Mouse (Mus musculus): ENCODE measurements around the gene Smap1.
A peak's percentile ranks its signal among the peaks of the same experiment; 100 is the strongest.

Smap1 gene

DNA sequence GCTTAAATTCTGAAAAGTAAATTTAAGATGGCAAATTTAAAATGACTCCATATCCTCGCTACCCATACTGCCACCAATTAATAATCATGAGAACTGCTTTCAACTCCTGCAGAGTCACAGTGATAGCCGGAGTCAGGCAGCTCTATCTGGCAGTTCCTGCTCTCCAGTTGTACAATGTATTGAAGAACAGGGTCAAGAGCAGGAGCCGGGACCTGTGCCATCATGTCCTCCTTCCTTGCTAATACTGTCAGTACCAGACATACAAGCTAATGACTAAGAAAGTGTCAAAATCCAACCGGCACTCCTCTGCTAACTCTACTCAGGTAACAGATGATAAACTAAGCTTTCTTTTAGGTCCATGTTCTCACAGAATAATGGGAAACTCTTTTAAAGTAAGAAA, 3.0 kb downstream of the Smap1 start:
- DNase-seq, result no peak

DNA sequence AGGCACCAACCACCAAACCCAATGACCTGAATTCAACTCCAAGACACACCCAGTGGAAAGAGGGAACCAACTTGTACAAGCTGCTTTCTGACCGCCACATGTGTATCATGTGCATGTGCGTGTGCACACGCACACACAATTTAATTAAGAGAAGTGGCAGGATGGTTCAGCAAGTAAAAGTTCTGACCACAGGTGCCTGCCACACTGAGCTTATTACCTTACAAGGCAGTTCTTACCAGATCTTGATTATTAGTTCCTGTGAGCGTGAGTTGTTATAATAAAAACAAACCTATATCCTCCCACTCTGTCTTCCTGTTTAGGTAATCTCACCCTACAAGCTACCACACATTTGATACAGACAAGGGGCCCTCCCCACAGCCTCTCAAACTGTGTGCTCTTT, 6.6 kb downstream of the Smap1 start:
- DNase-seq, result no peak

DNA sequence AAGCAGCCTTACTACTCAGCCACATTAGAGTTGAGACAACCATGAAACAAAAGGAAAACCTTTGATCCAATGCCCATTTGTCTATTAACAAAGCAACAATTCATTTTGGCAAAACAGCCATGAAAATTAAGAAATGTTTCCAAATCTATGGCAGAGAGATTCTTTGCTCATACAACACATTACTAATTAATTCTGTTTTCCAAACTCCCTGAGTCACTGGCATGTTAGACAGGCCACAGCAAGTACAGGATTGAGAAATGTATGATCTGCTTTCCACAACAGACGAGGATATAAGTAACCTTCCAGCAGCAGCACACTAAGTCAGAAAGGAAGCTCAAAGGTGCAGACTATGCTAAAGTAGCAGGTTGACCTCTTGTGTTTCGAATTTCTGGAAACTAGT, 9.1 kb downstream of the Smap1 start:
- DNase-seq, result no peak

DNA sequence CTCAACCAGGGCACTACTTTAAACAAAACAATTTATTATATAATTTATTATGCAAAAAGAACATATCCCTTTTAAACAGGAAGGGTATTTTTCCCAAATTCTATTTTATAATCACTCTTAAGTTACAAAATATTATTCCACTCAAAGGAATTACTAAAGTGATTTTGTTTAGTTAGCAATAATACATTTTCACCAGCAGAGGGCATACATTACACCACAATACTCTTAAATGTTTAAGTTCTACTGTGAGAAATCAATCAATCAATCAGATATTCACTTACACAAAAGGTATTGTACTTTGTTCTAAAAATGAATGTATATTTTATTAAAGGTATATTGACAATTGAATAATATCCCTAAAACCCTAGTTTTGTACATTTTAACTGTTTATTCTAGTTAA, 16.0 kb downstream of the Smap1 start:
- DNase-seq, result no peak

DNA sequence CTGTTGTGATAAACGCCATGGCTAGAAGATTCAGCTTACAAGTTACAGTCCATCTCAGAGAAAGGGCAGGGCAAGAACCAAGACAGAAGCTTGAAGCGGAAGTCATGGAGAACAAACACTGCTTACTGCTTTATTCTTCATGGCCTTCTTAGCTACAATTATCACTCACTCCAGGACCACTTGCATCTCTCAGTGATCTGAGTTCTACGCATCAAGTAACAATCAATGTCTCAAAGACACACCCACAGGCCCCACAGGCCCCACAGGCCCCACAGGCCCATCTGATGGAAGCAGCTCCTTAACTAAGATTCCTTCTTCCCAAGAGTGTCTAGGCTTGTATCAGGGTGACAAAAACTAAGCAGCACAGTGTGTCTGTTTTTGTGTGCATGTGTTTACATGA, 18.8 kb downstream of the Smap1 start:
- no peak for DNase-seq

DNA sequence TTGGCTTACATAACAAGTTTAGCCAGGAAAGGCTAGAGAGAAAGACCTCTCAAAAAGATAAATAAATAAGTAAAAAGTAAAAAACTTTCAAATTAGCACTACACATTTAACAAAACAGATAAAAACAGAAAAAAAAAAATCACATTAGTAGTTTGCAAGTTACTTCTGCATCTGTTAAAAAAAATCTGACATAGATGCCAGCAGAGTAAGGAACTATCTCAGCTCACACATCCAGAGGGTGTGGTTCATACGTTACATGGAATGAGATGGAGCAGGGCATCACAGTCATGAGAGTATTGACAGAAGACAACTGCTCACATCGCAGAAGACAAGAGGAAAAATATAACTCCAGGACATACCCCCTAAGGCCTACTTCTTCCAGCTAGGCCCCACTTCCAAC, 19.4 kb downstream of the Smap1 start:
- no peak for DNase-seq

DNA sequence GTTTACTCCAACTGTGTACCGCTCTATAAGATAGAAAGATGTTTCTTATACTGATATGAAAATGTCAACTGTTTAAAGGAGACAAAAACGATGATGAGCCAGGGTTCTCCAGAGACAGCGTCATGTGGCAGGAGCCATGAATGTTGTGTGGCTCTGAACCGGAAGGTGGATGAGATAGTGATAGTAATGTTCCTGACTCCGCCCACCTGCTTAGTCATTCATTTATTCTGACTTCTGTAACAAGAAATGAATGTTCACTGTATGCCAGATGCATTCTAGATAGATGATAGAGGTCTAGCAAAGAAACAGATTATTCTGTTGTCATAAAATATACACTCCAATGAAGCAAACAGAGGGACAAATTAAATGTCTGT, 22.5 kb downstream of the Smap1 start:
- DNase-seq, result no peak

DNA sequence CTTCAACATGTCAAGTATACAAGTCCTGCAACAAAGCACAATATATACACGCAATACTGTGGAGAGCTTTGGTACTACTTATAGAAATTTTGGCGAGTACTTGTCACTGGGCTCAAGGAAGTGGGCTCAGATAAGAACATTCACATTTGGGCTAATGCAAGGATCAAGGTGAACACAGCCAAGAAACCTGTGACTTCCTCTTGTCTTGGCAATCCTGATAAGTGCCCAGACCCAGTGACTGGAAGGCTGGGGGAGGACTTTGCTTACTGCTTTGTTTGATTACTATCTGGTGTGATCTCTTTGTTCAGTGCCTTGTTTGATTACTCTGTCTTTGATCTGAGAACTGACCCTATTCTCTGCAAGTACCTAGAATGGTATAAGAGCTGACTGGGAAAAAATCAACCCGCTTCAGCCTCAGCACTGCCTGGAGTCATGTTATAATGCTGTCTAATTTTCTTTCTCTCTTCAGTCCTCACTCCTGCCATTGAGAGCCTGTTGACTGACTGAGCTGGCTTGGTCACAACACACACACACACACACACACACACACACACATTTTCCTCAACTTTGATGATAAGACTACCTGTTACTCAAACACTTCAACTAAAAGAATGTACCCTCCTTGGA, 23.0 kb downstream of the Smap1 start:
- no peak for DNase-seq

DNA sequence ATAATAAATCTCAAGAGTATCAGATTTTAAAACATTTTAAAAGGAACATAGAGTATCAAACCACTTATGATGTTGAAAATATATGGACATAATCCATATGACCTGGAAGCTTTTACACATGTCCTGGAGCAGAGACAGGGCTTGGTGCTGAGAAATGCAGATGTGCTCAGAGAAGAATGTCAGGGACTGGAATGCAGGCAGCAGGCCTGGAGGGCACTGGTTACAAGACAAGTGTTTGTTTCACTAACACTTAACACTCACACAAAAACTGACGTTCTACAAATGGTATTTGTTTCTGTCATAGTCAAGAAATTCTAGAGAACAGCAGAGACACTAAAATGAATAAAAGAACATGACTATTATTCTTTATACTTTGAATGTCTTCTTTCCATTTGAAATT, 30.0 kb downstream of the Smap1 start:
- DNase-seq, result no peak

DNA sequence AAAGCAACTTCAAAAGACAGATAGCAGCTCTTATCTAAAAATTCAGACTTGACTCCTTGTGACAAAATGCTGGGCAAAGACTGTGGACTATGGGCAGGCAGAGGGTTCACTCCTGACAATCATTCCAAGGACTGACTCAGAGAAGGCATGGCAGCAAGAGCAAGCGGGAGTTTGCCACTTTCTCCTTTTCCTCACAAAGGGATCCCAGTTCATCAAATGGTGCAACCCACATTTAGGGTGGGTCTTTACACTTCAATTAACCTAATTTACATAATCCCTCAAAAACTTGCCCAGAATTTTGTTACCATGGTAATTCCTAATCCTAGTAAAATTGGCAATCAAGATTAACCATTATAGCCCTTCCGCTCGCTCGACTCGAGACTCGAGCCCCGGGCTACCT, 37.2 kb downstream of the Smap1 start:
- no peak for DNase-seq

DNA sequence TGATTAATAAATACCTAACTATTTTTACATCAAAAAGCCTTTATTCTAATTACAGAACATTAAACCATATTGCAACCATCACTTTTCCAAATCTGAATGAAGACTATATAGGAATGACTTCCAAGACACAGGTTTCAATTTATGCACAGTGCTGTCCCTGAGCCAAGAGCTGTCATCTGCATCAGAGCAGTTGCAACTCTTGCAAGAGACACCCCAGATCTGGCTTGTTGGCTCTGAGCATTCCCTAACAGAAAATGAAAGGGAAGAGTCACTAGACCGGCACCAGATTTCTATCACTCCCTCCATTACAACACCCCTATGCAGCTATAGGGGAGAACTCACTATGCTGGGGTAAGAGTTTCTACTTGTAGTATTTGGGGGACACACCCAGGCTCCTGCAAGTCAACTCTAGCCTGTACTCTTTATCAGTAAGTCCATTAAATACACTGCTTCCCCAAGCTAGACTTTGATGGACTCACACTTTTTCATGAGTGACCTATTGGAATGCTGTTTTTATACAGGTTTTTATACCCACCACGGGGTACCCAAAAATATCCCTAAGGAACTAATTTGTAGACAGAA, 37.9 kb downstream of the Smap1 start:
- no peak for DNase-seq

DNA sequence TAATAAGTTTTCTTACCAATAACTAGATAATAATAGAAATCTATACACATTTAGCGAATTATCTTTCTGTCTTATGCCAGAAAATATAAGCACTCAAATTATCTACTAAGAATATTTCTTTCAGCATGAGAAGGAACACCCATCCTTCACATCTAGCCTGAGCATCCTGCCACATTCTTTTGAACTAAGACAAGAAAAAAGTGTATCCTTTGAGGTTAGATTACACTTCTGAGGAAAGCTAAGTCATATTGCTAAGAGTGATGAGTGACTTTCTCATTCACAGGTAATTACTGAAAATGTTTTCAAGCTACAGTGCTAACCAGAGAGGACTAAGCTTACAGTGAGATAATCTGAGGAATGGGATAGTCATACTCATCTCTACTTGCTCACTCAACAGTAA, 39.4 kb downstream of the Smap1 start:
- no peak for DNase-seq

DNA sequence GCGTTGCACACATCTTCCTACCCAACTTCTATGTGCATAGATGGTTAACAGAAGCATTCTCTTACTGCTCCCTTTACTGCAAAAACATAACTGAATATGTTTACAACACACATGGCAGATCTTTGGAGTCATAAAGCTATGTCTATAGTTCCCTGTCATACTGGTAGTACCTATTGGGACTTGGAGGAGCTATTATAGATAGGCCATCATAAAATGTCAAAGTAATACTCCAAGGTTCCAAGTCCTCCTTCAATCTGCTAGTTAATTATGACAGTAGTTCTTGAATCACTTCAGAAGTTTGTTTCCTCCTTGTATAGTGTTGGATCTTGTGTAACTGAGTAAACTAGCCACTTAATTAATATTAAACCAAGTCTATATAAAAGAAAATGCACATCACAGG, 49.9 kb downstream of the Smap1 start:
- no peak for DNase-seq

DNA sequence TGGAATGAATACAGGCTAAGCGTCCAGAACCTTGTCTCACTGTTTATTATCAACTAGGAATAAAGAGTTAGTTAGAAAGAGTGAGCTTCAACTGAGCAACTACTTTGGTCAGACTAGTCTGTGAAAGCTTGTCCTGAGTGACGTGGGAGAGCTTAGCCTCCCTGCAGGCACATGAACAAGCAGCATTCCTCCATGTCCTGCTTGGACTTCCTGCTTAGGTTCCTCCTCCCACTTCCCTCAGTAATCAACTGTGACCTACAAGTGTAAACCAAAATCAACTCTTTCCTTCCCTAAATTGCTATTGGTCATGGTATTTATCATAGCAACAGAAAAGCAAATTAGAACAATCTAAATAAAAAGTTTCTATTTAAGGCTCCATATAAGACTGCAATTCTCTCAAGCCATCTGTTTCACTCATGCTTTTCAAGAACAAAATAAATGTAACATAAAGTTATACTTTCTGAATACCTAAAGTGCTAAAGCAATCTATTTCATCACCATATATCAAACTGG, 54.7 kb downstream of the Smap1 start:
- no peak for DNase-seq

DNA sequence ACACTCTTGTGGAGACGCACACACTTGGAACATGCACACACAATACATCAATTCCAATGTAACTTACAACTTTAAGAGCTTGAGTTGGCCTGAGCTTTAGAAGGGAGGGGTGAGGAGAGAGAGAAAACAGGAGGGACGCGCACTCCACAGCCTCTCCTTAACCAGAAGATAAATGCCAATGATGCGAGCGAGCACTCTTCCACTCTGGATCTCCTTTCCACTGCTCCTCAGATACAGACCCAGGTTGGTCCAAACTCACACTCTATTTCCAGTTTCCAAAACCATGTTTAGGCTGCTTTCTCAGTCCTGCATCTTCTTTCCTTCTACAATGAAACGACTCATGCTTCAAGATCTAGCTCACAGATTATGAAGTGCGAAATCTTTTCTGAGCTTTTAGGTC, 56.6 kb downstream of the Smap1 start:
- no peak for DNase-seq

DNA sequence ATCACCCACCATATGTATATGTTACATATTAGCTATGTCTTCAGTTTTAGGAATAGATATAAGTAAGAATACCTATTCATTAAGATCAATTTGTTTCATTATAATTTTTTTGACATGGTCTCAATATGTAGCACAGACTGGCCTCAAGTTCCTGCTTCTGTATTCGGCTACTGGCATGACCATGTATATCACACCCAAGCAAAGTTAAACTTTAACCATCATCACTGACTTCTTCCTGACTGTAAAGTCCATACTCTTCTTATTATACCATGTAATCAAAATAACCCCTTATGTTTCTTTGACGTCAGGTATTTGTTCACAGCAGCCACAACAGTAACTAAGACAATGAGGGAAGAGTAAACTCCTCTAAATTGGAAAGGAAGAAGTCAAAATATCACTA, 61.2 kb downstream of the Smap1 start:
- DNase-seq, result no peak

DNA sequence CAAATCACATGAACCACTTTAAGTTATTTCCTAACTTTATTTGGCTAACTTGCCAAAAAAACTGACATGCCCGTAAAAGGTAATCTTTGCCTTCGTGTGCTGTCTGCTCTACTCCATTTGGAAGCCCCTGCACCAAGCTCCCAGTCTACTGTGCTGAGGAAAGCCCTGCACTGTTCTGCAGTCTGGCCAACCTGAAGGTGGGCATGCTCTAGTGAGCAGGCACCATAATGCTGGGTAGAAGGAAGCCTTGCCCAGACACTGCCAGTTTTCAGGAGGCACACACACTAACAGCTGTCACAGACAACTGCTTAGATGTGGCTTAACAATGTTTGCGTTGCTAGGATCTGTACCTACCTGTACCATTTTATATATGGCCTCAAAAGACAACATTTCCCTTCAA, 66.5 kb downstream of the Smap1 start:
- DNase-seq, result no peak

DNA sequence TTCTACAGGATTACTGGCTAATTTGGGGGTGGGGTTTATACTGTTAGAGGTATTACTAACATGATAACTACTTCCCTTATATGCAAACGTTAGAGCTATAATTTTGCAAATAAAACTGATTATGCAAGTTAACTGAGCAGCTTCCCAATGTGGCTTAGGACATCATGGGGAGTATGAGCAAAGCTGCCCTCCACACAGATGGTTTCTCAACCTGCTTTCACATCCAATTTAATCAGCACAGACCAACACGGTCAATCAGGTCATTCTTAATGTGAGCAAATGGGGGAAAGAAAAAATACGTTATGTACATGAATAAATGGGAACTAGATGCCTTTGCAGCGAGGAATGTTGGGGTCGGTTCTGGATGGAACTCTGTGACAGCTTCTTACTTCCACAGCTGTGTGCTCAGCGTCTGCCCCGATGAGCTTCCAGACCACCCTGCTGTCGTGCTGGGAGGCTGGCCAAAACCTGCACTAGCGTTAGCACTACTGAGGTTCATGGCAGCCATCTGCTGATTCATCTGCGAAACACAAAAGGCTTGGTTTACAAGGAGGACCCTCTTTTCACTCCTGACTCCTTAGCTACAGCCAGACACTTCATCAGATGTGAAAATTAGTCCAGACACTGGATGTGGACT, 76.0 kb downstream of the Smap1 start:
- no peak for DNase-seq

DNA sequence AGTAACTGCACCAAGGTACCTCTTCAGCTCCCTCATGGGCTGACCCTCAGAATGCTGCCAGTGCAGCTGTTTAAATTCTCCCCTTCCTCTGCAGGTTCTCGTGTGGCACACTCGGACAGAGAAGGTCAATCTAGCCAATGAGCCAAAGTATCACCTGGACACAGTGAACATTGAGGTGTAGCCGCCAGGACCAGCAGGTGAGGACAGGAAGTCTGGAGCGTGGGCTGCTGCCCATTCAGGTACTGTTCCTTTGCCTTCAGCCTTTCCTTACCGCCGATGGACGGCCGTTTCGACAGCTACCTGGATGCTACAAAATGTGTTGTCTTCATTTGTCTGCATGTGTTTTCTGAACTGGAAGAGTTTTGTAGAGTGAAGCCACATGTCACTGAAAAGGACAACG, 77.1 kb downstream of the Smap1 start:
- no peak for DNase-seq

DNA sequence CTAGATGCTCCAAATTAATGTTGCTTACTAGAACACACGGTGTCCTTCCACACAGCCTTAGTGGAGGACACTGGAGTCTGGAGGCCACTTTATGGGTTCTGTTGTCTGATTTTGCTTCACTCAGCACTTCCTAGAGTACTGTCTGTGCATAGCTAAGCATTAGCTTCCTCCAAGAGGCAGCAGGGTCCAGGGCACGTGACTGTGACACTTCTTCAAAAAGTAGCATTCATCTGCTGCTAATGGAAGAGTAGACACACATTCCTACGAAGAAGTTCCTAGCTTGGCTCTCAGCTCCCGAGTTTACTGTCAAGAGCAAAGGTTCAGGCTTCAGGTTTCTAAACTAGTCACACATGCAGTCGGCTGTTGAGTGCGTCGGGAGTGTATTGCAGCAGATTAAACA, 78.3 kb downstream of the Smap1 start:
- DNase-seq, result peak; percentile 36 to 45

DNA sequence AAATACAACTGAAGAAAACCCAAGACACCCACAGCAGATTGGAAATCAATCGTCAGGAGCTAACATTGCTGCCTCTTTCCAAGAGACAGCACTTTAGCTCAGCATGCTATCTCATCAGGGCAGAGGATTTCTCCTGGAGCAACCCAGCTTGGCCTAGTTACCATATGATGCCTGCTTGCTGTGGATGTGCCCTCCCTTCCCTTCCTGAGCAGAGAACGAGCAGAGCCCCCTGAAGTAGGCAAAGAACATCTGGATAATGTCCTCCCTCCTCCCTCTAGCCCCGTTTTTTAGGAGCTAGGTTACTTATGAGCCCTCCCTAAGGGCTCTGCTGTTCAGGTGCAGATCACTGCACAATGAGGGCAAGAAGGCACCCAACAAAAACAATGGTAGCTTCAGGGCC, 79.5 kb downstream of the Smap1 start:
- DNase-seq, result no peak

DNA sequence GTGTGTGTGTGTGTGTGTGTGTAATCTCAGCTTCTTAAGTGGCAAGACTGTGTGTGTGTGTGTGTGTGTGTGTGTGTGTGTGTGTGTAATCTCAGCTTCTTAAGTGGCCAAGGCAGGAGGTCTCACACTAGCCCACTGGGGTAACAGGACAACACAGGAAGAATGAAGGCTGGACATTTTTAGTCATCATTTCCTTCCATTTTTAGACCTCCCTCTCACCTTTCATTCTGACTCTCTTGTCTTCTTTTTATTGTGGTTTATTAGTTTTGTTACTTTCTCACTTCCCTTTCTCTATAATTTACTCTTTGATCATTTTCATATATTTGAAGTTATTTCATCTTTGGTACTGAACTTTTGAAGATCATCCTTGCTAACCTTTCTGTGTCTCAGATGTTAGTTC, 81.2 kb downstream of the Smap1 start:
- DNase-seq, result no peak

DNA sequence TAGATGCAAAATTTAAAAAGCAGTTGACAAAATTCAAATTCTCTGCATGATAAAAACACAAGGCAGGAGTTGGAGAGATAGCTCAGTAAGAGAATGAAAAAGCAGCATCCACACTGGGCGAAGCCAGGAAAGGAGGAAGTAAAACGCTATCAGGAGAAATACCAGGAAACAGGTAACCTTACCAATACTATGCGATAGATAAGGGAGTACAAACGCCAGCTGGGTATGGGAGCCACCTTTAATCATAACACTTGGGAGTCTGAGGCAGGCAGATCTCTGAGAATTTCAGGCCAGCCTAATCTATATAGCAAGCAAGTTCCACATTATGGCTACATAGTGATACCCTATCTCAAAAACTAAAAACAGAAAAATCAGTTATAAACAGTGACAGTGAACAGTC, 85.5 kb downstream of the Smap1 start:
- no peak for DNase-seq

DNA sequence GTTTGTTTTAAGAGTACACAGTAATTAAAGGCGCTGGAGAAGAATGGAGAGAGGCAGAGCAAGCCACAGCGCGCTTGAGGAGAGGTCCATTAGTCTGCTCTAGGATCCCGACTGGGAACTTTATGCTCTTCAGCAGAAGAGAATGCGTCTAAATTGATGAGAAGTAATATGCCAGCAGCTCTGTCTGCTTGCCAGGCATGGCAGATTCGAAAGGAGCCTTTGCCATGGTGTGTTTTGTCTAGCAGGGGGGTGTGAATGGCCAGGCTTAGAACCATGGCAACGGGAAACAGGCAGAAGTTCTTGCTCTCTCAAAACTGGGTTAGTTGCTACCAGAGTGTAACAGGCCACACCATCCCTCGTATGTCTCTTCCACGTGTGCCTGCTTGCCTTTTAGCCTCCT, 87.3 kb downstream of the Smap1 start:
- no peak for DNase-seq

DNA sequence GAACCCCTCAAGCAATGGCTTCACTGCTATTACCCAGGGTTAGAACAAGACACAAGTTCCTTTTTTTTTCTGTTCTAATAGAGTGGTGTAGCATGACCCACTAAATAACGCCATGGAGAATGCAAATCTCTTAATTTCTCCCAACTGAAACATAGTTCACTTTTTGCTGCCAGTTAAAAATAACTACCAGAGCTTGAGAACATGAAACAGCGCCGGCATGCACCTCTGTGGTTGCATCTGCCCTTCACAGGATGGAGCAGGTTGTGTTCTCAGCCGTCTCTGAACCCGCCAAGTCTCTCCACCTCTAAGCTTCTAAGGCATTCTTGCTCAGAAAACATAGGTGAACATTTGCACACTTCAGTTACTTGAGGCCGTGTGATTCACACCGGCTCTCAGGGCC, 87.9 kb downstream of the Smap1 start:
- DNase-seq, result no peak

All from kidney, postnatal 36 days (tissue).